Mouse (Mus musculus) midbrain, embryonic 13.5 days (tissue): Measurements from ENCODE around the gene Paip2b. TPM values are rescaled to one million over a fixed set of nuclear protein-coding genes. Genes with fewer than 3 reads are reported as not detected.
A peak's percentile ranks its signal among the peaks of the same experiment; 100 is the strongest.
"Not testable (repeated sequence)": the region's sequence is repeated elsewhere in the genome, so short reads cannot be mapped to it uniquely, and the experiment has no call there.

ENCODE experiments used
- ATAC-seq: fragments of 200-750 bp; cut with Nextera tagmentation; 2 replicates; pipeline ENCODE4 v1.8.0; 2017; ENCODE audit warnings: mild to moderate bottlenecking, moderate TSS enrichment, moderate library complexity
- H3K27ac ChIP-seq: fragments of 300-500 bp; sonication (generic); 2 replicates; pipeline ENCODE4 v1.5.1; 2015; ENCODE audit warnings: inconsistent platforms, mild to moderate bottlenecking, moderate library complexity
- H3K27me3 ChIP-seq: fragments of 300-500 bp; sonication (generic); 2 replicates; pipeline ENCODE4 v1.6.1; 2015; ENCODE audit warnings: mild to moderate bottlenecking, inconsistent platforms
- H3K36me3 ChIP-seq: fragments of 300-500 bp; sonication (generic); 2 replicates; pipeline ENCODE4 v1.6.1; 2015; ENCODE audit warnings: mild to moderate bottlenecking, inconsistent platforms
- H3K4me1 ChIP-seq: fragments of 300-500 bp; sonication (generic); replicated peaks from 2 replicates; pipeline ENCODE4 v1.6.1; 2015; ENCODE audit warnings: inconsistent platforms
- H3K4me2 ChIP-seq: fragments of 300-500 bp; sonication (generic); replicated peaks from 2 replicates; pipeline ENCODE4 v1.6.1; 2015; ENCODE audit warnings: moderate library complexity, mild to moderate bottlenecking, inconsistent platforms
- H3K4me3 ChIP-seq: fragments of 300-500 bp; sonication (generic); replicated peaks from 2 replicates; pipeline ENCODE4 v1.5.1; 2015; ENCODE audit warnings: mild to moderate bottlenecking, inconsistent platforms
- H3K9ac ChIP-seq: fragments of 300-500 bp; sonication (generic); replicated peaks from 2 replicates; pipeline ENCODE4 v1.6.1; 2015; ENCODE audit warnings: mild to moderate bottlenecking, inconsistent platforms
- H3K9me3 ChIP-seq: fragments of 300-500 bp; sonication (generic); 2 replicates; pipeline ENCODE4 v1.6.1; 2016; ENCODE audit warnings: mild to moderate bottlenecking, inconsistent platforms
- WGBS: fragments of 180-500 bp; shearing (Covaris S2); methylation state at CpG from one replicate; pipeline ENCODE4 v1.1.7; 2015; 5-methylcytosine and 5-hydroxymethylcytosine counted together
- polyA plus RNA-seq: library from polyadenylated mRNA; unstranded; fragments of >200 nt; fragmentation: Nextera tagmentation; extraction: Ambion mirVana; gene quantifications from 2 replicates; pipeline ENCODE4 v1.2.1, GENCODE M21; 2015

The Paip2b gene
- polyA plus RNA-seq, 1 experiment from 2014 or later: 35.8 TPM

- Histone ChIP-seq H3K27ac (peak within 1 kb of the TSS; percentile 92), H3K9me3 (no peaks in the 10 kb centered on the region), H3K4me2 (peak within 1 kb of the TSS; percentile 74), H3K9ac (peak within 1 kb of the TSS; percentile 81), H3K4me1 (peaks cover 22% of the 10 kb centered on the region), H3K27me3 (0 out of 2 replicates have a peak, but pooled peaks cover 7% of the 10 kb centered on the region), H3K4me3 (peak within 1 kb of the TSS; percentile 68), H3K36me3 (peaks cover 11% of the 10 kb centered on the region)
- peak; percentile 96 for ATAC-seq
- WGBS: under 1% methylated on average over 43 of the region's 43 CpGs
Observed at GRCm38 (mm10) chr6:83794760-83795296, 36.7 kb downstream of the Paip2b start, which contains the start of gene Nagk. Nagk (plus strand) TSS chr6:83794982.

GRCm38 (mm10) chr6:83791251-83791890 lies 40.2 kb downstream of the Paip2b start:
- H3K27me3 ChIP-seq: 0 out of 2 replicates have a peak, but pooled peaks cover 7% of the 10 kb centered on the region
- H3K9me3 ChIP-seq: no peaks in the 10 kb centered on the region
- no peak for ATAC-seq
- H3K27ac ChIP-seq: no peak overlapping the region
- H3K9ac ChIP-seq: no peak overlapping the region
- no peaks in the 10 kb centered on the region for H3K36me3 ChIP-seq
- no peak overlapping the region for H3K4me2 ChIP-seq
- H3K4me1 ChIP-seq: peaks cover 15% of the 10 kb centered on the region
- H3K4me3 ChIP-seq: no peak overlapping the region
- 64% methylated on average over 4 of the region's 4 CpGs for WGBS

GRCm38 (mm10) chr6:83790533-83790932 lies 41.0 kb downstream of the Paip2b start:
- H3K9me3 ChIP-seq, H3K36me3 ChIP-seq, ATAC-seq, H3K4me2 ChIP-seq, H3K27ac ChIP-seq, H3K27me3 ChIP-seq, H3K4me1 ChIP-seq, H3K4me3 ChIP-seq, H3K9ac ChIP-seq: not testable (repeated sequence)
- WGBS: 85% methylated on average over 5 of the region's 5 CpGs

GRCm38 (mm10) chr6:83788554-83788953 lies 43.0 kb downstream of the Paip2b start:
- no peaks in the 10 kb centered on the region for H3K4me1 ChIP-seq
- 0 out of 2 replicates have a peak, but pooled peaks cover 7% of the 10 kb centered on the region for H3K27me3 ChIP-seq
- H3K27ac ChIP-seq: no peak overlapping the region
- 60% methylated on average over 7 of the region's 7 CpGs for WGBS
- no peak overlapping the region for H3K9ac ChIP-seq
- H3K9me3 ChIP-seq: no peaks in the 10 kb centered on the region
- H3K36me3 ChIP-seq: no peaks in the 10 kb centered on the region
- no peak overlapping the region for H3K4me2 ChIP-seq
- no peak for ATAC-seq
- no peak overlapping the region for H3K4me3 ChIP-seq

- Histone ChIP-seq H3K9ac (no peak overlapping the region), H3K27ac (no peak overlapping the region), H3K36me3 (no peaks in the 10 kb centered on the region), H3K9me3 (no peaks in the 10 kb centered on the region), H3K4me2 (no peak overlapping the region), H3K4me3 (no peak overlapping the region), H3K27me3 (0 out of 2 replicates have a peak, but pooled peaks cover under 1% of the 10 kb centered on the region), H3K4me1 (no peaks in the 10 kb centered on the region)
- 74% methylated on average over 3 of the region's 3 CpGs for WGBS
- no peak for ATAC-seq
Observed at GRCm38 (mm10) chr6:83786426-83786825, 45.1 kb downstream of the Paip2b start.

GRCm38 (mm10) chr6:83779026-83779425 lies 52.5 kb downstream of the Paip2b start:
- no peak overlapping the region for H3K27ac ChIP-seq
- no peaks in the 10 kb centered on the region for H3K36me3 ChIP-seq
- no peaks in the 10 kb centered on the region for H3K9me3 ChIP-seq
- peaks cover 11% of the 10 kb centered on the region for H3K4me1 ChIP-seq
- H3K4me3 ChIP-seq: no peak overlapping the region
- no peaks in the 10 kb centered on the region for H3K27me3 ChIP-seq
- ATAC-seq: no peak
- 7% methylated on average over 5 of the region's 5 CpGs for WGBS
- no peak overlapping the region for H3K4me2 ChIP-seq
- H3K9ac ChIP-seq: no peak overlapping the region

GRCm38 (mm10) chr6:83778306-83778705 lies 53.2 kb downstream of the Paip2b start:
- Histone ChIP-seq H3K9me3 (no peaks in the 10 kb centered on the region), H3K27me3 (no peaks in the 10 kb centered on the region), H3K4me3 (no peak overlapping the region), H3K36me3 (peaks cover 3% of the 10 kb centered on the region; the same call in 1 of the 2 replicates), H3K4me2 (no peak overlapping the region), H3K4me1 (peaks cover 18% of the 10 kb centered on the region), H3K27ac (no peak overlapping the region), H3K9ac (no peak overlapping the region)
- 91% methylated on average over 7 of the region's 7 CpGs for WGBS
- no peak for ATAC-seq

- Histone ChIP-seq H3K27me3 (no peaks in the 10 kb centered on the region), H3K36me3 (peaks cover 24% of the 10 kb centered on the region), H3K9ac (peak within 1 kb of the TSS; percentile 96), H3K4me1 (peaks cover 23% of the 10 kb centered on the region), H3K4me2 (peak within 1 kb of the TSS; percentile 71), H3K9me3 (no peaks in the 10 kb centered on the region), H3K4me3 (peak within 1 kb of the TSS; percentile 95), H3K27ac (peak within 1 kb of the TSS; percentile 85)
- under 1% methylated on average over 44 of the region's 45 CpGs for WGBS
- peak; percentile 98 for ATAC-seq
Observed at GRCm38 (mm10) chr6:83775638-83776293, 55.8 kb downstream of the Paip2b start, which contains the start of gene Tex261. Tex261 (minus strand) TSS chr6:83775813.

- Histone ChIP-seq H3K4me3 (peak overlapping the region; percentile 95), H3K4me2 (peak overlapping the region; percentile 71), H3K9me3 (no peaks in the 10 kb centered on the region), H3K27me3 (no peaks in the 10 kb centered on the region), H3K27ac (peak overlapping the region; percentile 85), H3K4me1 (peaks cover 23% of the 10 kb centered on the region), H3K36me3 (peaks cover 30% of the 10 kb centered on the region), H3K9ac (peak overlapping the region; percentile 96)
- WGBS: 4% methylated on average over 14 of the region's 14 CpGs
- peak; percentile 67 for ATAC-seq
Observed at GRCm38 (mm10) chr6:83774781-83775563, 56.6 kb downstream of the Paip2b start.

GRCm38 (mm10) chr6:83774126-83774525 lies 57.4 kb downstream of the Paip2b start:
- no peaks in the 10 kb centered on the region for H3K27me3 ChIP-seq
- H3K9me3 ChIP-seq: no peaks in the 10 kb centered on the region
- 73% methylated on average over 9 of the region's 9 CpGs for WGBS
- peak overlapping the region; percentile 71 for H3K4me2 ChIP-seq
- no peak overlapping the region for H3K27ac ChIP-seq
- no peak for ATAC-seq
- H3K36me3 ChIP-seq: peaks cover 38% of the 10 kb centered on the region
- H3K9ac ChIP-seq: peak overlapping the region; percentile 96; the same call in 1 of the 2 replicates
- peak overlapping the region; percentile 95 for H3K4me3 ChIP-seq
- H3K4me1 ChIP-seq: peaks cover 23% of the 10 kb centered on the region

GRCm38 (mm10) chr6:83768485-83768884 lies 63.1 kb downstream of the Paip2b start:
- Histone ChIP-seq H3K9ac (no peak overlapping the region), H3K9me3 (no peaks in the 10 kb centered on the region), H3K27ac (no peak overlapping the region), H3K36me3 (peaks cover 54% of the 10 kb centered on the region), H3K27me3 (peaks cover 18% of the 10 kb centered on the region), H3K4me1 (peaks cover 6% of the 10 kb centered on the region; the same call in 1 of the 2 replicates), H3K4me3 (no peak overlapping the region), H3K4me2 (no peak overlapping the region)
- no peak for ATAC-seq
- WGBS: 90% methylated on average over 5 of the region's 5 CpGs
